Mouse (Mus musculus) mesoderm, embryonic 11.5 days (tissue): ENCODE data around the gene Klk1b8.
"Not testable (repeated sequence)": the region's sequence is repeated elsewhere in the genome, so short reads cannot be mapped to it uniquely, and the experiment has no call there.

Experiments used
- DNase-seq: peaks from one replicate; pipeline ENCODE4 v3.0.0-alpha.2; 2012; ENCODE audit warnings: low read depth, low spot score

Klk1b8 gene

DNA sequence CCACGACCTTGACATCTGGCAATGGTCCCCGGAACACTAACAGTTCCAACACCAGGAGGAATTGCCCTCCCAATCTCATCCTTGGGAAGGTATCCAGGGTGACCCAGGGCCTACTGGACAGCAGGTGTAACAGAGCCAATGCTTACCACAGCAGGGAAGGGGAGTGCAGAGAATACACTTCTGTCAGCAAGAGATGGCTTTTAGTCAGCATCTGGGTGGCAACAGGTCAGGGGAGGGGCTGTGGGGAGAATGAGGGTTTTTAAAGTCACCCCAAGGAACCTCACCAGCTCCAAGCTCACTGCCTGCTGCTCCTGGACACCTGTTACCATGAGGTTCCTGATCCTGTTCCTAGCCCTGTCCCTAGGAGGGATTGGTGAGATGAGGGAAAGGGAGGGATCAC, at the start of gene Klk1b8:
Gene Klk1b8, plus strand, starts transcription at position 301 of the 400 bp plus-strand sequence.
- no peak for DNase-seq

DNA sequence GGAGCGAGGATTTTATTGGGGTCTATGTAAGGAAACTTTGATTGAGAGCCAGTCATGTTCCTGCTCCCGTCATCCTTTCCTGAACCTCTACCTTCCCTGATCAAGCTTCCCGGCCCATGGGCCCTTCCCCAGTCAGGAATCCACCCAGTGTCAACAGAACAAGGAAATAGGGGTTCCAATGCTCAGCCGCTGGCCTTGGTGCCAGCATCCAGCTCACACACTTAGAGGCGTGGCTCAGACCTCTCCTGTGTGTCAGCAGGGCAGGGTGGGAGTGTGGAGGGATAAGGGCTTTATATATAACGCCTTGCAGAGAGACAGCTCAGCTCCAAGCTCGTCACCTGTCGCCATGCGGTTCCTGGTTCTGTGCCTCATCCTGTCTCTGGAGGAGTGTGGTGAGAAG, 35.6 kb upstream of the Klk1b8 start:
- no peak for DNase-seq

DNA sequence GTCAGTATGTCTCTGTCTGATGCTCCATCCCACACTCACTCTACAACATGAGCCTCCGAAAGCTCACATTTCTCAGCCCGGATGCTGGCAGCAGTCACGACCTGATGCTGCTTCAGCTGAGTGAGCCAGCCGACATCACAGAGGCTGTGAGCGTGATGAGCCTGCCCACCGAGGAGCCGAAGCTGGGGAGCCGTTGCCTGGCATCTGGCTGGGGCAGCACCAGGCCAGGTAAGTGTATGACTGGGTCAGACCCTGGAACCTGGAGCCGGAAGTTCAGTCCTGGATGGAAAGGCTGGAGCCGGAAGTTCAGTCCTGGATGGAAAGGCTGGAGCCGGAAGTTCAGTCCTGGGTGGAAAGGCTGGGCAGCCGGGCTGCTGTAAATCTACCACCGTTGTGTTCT, 32.0 kb upstream of the Klk1b8 start:
- no peak for DNase-seq

DNA sequence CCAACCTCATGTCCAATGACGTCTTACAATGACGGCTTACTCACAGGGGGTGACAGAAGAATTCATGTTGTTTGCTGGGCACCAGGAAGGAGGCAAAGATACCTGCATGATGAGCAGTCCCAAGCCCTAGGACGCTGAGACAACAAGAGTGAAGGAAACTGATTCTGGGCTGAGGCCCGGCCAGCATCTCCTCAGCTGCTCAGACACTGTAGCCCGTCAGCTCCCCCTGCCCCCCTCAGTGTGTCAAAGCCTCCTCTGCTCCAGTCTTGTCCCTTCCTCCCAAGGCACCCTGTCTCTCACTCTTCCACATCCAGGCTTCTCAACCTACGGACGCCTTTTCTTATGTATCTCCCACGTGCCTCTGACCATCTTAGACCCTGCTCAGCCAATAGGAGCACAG, 31.6 kb upstream of the Klk1b8 start:
- no peak for DNase-seq

DNA sequence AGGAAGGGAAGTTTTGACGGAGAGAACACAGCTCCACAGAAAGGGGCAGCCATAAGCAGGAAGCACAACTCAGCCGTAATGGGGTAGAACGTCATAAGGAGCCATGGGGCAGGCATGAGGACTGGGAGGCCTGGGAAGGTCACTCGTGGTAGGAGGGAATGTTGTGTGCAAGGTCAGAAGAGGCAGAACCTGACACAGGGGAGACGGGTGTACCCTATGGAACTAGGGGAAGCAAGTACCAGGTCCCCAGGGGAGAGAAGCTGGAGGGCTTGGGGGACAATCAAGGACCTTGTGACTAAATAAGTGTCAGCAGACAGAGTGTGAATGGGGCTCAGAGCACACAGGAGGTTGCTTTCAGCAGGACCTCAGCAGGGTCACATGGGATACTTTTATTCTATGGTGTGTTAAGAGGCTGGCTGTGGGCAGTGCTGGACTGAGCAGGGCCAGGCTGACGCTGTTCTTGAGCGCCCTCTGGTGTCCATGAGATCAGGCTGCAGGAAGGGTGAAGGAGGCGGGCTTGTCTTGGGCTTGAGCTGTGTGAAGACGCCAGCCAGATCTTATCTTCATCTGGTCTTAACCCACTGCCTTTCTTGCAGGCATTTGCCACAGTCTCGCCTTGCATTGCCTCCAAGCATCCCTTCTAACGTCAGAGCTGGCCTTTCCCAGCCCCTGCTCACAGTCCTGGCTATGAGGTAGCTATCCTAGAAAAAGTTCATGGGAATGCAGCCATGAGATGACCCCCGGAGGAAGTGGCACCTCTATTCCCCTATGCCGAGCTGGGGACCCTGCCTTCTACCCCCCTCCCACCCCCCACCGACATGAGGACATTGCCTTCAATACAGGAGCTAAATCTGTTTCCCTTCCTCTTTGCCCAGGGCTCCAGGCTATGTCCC, 30.7 kb upstream of the Klk1b8 start:
- DNase-seq, result peak; percentile 85

DNA sequence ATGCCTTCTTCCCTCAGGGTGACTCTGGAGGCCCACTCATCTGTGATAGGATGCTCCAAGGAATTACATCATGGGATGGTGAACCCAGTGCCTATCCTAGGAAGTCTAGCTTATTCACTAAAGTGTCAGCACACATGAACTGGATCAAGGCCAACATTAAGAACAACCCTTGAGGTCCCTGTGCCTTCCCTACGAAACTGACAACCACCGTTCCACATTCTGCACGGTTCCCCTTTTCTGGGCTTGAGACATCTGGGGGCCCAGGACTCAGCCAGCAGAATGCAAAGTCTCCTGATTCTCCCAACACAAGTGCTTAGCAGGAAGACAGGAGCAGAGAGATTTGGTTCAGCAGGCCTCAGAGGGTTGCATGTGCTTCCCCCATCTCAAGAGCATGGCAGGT, 29.9 kb upstream of the Klk1b8 start:
- no peak for DNase-seq

DNA sequence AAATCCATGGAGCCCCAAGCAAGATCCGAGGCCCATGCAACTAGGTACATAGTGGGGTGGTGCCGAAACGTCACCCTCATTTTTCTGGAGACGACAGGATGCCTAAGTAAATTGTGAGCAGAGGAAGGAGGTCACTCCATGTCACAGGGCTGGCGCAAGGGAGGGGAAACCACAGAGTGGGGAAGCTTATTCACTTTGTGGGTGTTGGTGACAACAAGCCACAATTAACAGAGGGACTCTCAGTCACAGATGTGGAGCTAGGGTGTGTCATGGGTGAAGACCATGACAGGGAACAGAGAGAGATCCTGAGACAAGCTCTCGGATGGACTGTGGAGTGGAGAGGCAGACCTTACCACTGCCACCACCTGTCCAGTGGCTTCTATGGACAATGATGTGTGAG, 29.4 kb upstream of the Klk1b8 start:
- DNase-seq, result no peak

DNA sequence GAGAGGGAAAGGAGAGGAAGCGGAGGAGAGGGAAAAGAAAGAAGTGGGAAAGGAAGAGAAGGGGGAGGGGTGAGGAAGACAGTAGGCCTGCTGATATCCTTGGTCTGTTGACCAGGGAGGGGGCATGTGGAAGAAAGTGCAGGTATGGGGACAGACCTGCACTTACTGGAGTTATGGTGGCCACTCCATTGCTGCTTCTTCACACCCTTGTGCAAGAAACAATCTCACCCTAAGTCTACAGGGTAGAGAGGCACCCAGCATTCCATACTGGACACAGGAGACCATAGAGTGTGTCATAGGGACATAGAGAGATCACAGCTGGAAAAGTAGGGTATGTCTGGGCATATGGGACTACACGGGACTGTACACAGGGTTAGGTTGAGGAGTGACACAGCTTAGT, 28.5 kb upstream of the Klk1b8 start:
- no peak for DNase-seq

DNA sequence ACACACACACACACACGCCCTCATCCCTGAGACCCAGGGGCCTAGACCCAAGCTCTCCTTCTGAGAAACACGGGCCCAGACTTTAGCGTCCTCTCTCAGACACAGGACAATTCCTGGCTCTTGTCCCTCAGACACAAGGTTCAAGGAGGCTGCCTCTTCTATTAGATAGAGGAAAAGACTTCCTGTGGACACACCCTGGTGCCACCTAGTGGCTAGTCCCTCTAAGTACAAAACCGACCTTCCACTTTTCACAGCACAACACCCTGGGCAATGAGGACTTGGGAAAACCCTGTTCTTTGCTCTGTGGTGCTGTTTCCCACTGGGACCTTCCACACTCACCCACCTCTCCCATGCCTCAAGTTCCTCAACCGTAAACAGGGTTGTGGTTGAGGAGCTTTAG, 24.5 kb upstream of the Klk1b8 start:
- peak; percentile 26 for DNase-seq

DNA sequence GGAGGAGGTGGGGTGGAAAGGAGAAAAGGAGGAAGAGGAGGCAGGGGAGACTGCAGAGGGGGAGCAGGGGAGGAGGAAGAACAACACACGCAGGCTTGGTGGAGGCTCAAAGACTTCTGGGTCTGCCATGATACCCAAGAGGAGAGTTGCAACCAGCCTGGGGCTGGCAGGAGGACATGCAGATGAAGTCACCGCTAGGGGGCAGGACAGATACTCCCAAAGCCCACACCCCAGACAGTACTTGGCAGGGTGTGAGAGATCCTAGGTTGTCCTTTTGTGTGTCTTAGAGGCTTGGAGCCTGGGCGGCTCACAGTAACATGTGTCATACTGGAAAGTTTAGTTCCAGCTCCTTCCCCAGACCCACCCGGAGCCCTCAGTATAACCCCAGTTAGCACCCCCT, 21.9 kb upstream of the Klk1b8 start:
- DNase-seq, result peak; percentile 29

DNA sequence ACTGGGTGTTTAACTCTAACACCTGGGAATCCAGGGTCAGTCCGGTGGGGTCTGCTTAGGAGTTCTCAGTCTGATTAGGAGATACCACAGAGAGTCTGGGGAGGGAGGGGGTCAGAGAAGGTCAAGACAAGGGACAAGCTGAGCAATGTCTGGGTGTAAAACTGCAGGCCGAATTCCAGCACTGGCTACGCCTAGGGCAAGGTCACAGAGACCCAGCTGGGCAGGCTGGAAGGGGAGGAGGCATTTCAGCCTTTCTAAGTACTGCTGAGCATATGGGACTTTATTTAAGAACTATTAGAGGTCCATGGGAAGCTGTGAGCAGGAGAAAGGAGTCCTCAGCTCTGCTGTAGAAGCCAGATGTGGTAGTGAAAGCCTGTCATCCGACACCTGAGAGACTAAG, 18.1 kb upstream of the Klk1b8 start:
- DNase-seq, result no peak

DNA sequence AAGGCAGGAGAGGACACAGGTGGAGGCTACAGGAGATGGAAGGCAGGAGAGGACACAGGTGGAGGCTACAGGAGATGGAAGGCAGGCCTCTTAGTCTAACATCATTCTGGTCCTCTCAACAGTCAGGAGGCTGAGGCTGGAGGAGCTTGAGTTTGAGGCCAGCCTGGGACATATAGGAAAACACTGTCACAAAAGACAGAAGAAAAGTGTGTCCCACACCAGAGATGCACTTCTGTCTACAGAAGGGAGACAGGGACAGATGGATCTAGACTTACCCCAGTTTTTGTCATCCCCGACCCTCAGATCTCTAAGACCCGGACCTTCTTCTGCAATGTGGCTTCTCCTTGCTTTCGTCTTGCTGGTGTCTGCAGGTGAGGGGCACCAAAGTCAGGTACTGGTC, 17.0 kb upstream of the Klk1b8 start, which contains the start of gene Klk15:
Gene Klk15, plus strand, starts transcription at position 301 of the 400 bp plus-strand sequence.
- no peak for DNase-seq

DNA sequence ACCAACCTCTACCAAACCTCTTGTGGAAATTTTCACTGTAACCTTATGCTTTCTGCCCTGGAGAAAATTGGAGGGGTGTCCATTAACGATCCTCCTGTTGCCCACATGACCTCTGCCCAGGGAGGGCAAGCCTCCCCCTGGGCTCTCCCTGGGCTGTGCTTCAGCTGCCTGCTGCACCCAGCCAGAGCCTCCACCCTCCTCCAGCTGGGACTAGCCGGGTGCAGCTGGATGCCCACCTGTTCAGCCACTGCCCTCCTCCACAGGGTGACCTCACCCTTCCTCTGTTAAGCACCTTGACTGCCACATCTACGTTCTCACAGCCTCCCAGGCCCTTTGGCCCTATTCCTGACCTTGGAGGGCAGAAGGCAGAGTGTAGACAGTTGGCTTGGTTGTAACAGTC, 15.7 kb upstream of the Klk1b8 start:
- DNase-seq, result no peak

DNA sequence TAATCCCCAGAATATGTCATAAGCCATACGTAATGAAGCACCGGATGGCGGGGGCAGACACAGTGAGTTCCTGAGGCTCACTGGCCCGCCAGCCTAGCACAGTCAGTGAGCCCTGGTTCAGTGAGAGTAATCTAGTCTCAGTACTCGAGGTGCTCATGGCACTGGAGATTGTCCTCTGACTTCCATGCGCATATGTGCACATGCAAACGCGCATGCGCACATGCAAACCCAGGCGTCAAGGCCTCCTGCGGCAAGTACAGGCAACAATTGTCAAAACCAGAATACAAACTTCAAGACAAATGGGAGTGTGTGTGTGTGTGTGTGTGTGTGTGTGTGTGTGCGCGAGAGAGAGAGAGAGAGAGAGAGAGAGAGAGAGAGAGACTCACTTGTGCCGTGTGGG, 13.9 kb upstream of the Klk1b8 start:
- DNase-seq, result no peak

DNA sequence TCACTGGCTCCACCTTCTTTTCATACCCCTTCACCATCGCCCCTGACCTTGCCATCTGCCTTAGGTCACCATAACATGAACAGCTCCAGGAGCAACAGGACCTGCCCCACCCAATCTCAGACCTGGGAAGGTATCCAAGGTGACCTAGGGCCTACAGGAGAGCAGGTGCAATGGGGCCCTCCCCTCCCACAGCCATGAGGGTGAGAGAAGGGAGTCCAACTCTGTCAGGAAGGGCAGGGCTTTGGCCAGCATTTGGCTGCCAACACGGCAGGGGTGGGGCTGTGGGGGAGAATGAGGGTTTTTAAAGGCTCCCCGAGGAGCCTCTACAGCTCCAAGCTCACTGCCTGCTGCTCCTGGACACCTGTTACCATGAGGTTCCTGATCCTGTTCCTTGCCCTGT, 8.2 kb upstream of the Klk1b8 start:
- not testable (repeated sequence) for DNase-seq

DNA sequence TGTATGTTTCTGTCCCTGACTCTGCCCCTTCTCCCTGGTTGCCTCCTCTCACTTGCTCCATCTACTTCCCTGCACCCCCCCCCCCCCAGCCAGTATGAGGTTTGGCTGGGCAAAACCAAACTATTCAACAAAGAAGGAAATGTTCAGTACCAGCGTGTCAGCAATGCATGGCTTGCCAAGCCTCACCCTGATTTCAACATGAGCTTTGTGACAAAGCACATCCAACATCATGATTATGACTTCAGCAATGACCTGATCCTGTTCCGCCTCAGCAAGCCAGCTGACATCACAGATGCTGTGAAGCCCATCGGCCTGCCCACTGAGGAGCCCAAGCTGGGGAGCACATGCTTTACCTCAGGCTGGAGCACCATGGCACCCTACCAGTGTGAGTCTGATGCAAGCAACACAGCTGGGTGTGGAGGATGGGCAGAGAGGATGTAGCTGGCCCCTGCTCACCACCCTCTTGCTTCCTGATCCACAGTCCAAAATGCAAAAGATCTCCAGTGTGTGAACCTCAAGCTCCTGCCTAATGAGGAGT, 5.7 kb upstream of the Klk1b8 start:
- no peak for DNase-seq

DNA sequence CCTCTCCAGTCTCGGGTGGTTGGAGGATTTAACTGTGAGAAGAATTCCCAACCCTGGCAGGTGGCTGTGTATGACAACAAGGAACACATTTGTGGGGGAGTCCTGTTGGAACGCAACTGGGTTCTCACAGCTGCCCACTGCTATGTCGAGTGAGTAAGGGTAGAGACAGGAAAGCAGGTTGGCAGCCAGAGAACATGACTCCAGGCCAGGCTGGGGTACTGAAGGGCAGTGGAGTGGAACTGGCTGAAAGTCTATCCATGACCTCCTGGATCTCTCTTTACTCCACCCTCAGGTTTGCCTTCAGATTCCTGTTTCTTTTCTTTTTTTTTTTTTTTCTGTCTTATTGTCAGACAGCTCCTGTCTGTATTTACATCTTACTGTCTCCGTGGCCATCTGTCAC, 2.2 kb downstream of the Klk1b8 start:
- no peak for DNase-seq

DNA sequence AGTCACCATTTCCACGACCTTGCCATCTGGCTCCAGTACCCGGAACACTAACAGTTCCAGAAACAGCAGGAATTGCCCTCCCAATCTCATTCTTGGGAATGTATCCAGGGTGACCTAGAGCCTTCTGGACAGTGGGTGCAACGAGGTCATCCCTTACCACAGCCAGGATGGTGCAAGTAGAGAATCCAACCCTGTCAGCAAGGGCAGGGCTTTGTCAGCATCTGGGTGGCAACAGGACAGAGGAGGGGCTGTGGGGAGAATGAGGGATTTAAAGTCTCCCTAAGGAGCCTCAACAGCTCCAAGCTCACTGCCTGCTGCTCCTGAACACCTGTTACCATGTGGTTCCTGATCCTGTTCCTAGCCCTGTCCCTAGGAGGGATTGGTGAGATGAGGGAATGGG, 16.0 kb downstream of the Klk1b8 start, which contains the start of gene Klk1b1:
Gene Klk1b1, plus strand, starts transcription at position 301 of the 400 bp plus-strand sequence.
- DNase-seq, result no peak

DNA sequence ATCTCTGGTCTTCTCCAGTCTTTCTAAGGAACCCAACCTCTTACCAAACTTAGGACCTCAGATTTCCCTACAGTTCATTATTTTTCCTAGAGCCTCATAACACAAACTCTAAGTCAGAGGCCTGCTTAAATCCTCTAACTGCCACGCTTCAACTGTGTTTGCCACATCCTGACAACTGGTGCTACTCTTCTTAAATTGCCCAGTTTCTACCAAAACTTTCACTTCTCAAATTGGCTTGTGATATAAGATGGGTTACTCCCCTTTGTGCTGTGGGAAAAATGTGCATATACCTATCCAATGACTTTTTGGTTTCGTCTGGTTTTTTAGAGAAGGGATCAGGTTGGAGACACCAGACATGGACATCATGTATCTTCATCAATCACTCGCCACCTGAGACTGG, 16.6 kb downstream of the Klk1b8 start:
- DNase-seq, result no peak

DNA sequence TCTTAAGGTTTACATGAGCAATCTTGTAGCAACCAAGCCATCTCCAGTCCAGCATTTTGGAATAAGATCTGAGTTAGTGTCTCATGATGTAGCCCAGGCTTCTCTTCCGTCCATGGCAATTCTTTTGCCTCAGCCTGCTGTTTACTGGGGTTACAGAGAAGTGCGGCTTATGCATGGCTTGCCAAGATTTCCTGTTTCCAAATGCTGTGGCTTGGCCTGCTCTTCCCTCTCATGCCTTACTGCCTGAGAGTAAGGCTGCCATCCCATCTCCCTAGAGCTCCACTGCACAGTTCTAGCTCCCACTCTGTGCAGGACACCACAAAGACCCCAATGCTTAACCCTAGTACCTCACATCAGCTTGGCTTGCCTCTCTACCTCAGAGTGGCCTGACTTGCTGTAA, 17.1 kb downstream of the Klk1b8 start:
- DNase-seq, result no peak

DNA sequence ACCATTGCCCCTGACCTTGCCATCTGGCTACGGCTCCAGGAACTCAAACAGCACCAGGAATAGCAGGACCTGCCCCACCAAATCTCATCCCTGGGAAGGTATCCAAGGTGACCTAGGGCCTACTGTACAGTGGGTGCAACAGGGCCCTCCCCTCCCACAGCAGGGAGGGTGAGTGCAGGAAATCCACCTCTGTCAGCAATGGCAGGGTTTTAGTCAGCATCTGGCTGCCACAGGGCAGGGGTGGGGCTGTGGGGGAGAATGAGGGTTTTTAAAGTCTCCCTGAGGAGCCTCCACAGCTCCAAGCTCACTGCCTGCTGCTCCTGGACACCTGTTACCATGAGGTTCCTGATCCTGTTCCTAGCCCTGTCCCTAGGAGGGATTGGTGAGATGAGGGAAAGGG, 25.3 kb downstream of the Klk1b8 start, which contains the start of gene Klk1b9:
Gene Klk1b9, plus strand, starts transcription at position 301 of the 400 bp plus-strand sequence.
- DNase-seq, result not testable (repeated sequence)

DNA sequence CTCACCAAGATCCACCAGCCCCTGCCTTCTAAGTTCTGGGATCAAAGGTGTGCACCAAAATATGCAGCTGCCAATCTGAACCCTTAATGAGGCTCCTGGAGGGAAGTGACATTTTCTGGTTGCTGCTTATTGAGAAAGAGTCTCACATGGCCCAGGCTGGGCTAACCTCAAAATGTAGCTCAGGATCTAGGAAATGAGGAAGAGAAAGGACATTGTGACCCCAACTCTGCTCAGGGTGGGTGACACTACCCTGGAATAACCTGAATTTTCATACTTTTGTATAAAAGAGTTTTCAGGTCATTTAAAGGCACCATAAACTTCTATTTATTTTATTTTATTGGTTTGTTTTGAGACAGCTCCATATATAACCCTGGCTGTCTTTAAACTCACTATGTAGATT, 35.2 kb downstream of the Klk1b8 start:
- DNase-seq, result no peak

DNA sequence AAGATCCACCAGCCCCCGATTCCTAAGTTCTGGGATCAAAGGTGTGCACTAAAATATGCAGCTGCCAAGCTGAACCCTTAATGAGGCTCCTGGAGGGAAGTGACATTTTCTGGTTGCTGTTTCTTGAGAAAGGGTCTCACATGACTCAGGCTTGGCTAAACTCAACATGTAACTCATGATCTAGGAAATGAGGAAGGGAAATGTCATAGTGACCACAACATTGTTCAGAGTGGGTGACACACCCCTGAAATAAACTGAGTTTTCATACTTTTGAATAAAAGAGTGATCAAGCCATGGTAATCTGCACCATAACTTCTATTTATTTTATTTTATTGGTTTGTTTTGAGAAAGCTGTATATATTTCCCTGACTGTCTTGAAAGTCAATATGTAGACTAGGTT, 44.4 kb downstream of the Klk1b8 start:
- not testable (repeated sequence) for DNase-seq
